Mouse (Mus musculus) lung, adult 18-20 months (tissue): ENCODE measurements at regions not wholly inside any gene's neighbourhood (a gene's known extent, or its start where the extent isn't known, plus 50 kb on each side); places are given as distances from the start of the nearest gene placed in this dataset.

ENCODE experiments used
- DNase-seq, 2 experiments: peaks; one replicate each; pipeline ENCODE4 v3.0.0; 2022; ENCODE audit warnings: mixed read lengths in 2 of 2

DNA sequence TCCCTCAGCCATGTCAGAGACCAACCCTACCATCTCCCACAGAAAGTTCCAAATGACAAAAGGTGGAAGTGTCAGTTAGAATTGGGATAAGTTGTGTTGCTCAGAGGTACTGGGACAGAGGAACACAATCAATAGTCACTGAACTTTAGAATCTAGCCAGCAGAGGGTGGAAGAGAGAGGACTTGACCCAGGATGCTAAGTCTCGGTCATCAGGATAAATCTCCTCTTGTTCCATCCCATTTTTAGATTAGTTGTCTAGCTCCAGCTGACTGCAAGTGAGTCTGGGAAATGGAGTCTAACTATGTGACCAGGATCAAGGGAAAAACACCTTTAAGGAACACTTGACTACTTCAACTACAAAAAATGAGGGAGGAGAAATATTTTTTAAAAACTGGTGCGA, 91.5 kb downstream of the Fam84b start:
- DNase-seq, result peak in 1 of 2 experiments; percentile 33

DNA sequence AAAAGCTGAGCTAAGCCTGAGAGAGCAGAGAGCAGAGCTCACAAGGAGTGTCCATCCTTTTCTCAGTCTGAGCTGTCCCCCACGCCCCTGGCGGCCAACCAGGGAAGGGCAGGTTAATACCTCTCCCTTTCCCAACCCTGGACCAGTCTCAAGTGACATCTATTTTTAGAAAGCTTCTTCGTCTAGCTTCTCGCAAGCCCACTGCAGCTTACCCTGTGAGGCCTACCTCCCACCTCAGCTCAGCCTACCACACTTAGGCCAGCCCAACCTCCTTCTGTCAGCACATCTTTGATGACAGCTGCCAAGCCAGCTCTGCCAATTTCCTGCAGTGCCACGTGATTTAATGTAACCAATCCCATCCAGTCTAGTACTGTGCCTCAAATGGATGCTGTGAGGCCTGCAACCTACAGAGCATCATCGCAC, 93.6 kb downstream of the Fam84b start:
- peak; percentile 54 to 61 for DNase-seq

DNA sequence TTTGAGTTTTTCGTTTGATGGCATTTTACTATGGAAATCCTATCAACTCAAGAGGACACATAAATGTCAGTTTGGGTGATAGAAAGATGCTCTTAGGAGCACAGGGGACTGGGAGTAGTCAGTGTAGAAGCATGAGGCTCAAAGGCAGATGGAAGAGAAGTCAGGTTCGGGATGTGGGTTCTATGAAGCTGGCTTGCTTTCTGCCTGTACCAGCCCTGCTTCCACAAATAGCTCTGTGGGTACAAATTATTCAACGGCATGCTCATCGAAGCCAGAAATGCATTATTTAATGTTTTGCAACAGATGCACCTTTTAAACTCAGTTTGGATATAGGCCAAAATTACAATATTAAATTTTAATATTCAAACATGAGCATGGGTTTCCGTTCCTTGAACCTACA, 99.3 kb downstream of the Fam84b start:
- no peak for DNase-seq

DNA sequence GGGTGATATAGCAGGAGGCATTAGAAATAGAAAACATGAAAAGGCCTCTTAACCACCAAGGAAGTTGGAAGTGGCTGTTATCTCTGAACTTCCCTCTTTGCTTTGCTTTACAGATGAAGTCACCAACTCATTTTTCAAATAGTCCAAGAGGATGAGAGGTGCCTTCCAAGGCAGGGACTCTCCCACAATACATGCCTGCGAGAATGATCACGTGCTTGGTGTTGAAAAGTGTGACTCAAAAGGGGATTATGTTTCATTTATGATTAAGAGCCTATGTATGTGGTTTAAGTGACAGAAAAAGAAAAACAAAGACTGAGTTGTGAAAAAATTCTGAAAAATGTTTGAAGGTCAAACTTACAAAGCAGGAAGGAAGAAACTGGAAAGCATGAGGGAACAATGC, 114.0 kb downstream of the Fam84b start:
- DNase-seq, result no peak

DNA sequence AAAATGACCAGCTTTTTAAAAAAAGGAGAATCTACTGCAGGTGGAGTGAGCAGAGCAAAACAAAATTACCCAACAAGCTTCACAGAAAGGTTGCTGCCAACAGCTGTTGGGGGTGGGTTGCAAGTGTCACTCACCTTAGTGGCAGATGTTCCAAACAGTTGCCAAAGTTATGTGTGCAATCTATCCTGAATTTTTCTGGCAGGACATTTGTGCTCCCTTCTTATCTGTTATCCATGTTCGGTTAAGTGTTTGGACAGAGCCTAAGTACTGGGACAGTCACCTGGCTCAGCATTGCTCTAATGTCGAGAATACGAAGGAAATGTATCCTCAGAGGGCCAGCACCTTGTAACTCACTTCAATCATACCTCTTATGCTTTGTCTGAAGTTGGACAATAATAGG, 115.3 kb downstream of the Fam84b start:
- no peak for DNase-seq

DNA sequence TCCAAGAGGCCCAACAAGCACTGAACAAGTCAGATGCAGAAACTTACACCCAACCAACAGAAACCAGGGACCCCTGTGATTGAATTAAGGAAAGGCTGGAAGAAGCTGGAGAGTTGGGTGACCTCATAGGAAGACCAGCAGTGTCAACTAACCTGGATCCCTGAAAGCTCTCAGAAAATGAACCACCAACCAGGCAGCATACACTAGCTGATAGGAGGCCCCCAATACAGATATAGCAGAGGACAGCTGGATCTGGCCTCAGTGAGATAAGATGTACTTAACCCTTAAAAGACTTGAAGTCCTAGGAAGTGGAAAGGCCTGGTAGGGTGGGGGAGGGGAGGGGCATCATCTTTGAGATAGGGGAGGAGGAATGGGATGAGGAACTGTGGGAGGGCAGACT, 121.2 kb downstream of the Fam84b start:
- DNase-seq, result no peak

DNA sequence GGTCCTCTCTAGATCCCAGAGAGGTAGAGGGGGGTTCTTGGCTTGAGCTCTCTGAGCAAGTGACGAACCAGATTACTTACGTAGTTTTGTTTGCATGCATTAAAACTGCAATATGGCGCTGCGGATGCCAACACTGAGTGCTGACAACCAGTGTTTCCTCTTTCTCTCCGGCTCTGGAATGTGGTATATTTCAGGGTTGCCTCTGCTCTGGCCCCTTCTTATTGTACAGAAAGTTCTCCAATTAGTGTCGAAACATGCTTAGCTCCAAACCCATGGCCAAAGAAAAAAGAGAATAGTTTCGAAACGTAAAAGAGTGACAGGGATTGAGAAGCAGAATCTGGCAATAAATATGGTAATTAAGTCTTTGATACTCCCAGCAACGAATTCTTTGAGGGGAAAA, 124.8 kb downstream of the Fam84b start:
- DNase-seq, result no peak

DNA sequence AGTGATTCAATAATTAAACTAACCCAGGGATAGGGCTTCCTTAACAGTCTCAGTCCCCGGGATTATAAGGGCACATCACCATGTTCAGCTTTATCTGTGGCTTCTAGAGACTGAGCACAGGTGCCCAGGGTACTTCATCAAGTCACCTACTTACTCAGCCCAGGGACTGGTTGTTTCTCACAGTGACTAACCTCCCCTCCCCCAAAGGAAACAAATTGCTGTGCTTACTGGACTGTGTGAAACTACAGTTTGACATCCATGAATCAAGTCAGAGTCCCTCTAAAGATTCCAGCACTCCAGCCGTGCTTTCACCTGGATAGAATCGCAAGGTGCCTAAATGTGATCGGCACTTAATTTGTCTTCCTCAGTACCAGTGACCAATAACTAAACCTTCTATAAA, 125.2 kb downstream of the Fam84b start:
- no peak for DNase-seq

DNA sequence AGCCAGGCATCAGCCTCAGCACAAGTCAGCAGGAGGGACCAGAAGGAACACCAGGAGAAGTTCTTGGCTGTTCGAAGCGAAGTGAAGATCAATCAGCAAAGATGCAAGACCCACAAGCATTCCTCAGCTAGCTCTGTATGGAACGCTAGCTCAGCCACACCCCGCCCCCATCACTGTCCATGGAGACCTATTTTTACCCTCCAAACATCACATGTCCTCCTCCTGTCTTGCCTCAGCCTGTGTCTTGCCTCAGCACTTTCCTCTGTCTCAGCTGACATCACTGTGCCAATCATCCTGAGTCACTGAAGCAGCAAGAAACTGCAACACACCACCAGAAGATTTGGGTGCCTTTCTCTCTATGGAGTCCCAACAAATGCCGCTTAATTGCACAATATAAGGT, 134.2 kb downstream of the Fam84b start:
- no peak for DNase-seq

DNA sequence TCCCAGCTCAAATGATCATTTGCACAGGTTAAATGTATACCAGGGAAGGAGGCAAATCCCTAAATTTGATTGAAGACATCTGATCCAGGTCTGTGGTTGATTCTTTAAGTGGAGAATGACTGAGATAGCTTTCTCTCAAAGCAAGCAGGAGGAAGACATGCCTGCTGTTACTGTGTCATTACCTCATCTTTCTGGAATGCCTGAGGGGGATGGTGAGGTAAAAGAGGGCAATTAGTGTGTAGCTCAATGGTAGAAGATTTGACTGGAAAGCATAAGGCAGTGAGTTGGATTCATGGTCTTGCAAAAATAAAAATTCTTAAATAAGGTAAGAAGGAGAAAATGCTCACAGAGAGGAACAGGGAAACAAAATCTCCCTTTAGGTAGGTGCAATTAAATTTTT, 144.9 kb downstream of the Fam84b start:
- DNase-seq, result no peak

DNA sequence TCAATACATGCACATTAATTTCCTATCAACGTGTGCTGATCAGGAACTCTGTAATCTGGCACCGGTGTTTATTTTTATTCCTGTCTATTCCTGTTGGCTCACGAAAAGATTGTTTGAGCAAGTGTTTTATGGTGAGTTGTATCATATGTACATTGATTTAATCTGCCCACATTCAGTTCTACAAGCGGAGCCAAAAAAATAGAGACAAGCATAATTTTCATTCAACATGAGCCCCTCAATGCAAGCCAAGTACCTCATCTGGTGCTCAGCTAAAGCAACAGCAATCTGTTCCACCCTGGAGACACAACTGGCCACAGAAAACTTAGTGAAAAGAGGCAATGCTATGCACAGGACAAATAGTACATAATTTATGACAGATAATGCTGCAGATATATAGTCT, 147.6 kb downstream of the Fam84b start:
- DNase-seq, result no peak

DNA sequence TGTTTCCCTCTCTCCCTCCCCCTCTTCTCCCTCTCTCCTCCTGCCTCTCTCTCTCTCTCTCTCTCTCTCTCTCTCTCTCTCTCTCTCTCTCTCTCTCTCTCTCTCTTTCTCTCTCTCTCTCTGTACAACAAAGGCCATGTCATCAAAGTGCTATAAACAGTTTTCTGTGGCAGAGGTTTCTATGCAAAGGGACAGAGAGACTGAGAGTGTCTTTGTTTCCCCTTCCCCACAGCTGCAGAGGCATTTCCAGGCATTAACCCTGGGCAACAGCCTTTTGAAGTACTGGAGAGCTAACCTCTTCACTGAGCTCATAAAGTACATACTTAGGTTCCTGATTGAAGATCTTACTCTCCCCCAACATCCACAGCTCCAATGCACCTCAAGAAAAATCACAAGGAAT, 152.3 kb downstream of the Fam84b start:
- no peak for DNase-seq

DNA sequence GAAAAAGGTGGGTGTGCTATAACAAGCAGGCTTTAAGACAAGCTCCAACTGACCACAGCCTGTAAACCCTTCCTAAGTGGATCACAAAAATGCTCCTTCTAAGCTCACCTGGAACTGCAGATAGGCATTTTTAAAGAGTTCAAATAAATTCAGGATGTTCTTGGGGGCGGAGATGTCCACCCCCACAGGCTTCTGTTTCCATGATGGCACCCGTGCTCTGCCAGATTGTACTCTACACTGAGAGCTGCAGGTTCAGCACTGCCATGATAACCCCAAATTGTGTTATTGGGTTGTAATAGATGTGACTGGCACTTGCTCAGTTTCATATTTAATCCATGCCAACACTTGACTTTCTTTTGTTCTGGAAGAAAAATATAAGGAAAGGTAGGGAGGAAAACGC, 158.8 kb downstream of the Fam84b start:
- DNase-seq, result no peak

DNA sequence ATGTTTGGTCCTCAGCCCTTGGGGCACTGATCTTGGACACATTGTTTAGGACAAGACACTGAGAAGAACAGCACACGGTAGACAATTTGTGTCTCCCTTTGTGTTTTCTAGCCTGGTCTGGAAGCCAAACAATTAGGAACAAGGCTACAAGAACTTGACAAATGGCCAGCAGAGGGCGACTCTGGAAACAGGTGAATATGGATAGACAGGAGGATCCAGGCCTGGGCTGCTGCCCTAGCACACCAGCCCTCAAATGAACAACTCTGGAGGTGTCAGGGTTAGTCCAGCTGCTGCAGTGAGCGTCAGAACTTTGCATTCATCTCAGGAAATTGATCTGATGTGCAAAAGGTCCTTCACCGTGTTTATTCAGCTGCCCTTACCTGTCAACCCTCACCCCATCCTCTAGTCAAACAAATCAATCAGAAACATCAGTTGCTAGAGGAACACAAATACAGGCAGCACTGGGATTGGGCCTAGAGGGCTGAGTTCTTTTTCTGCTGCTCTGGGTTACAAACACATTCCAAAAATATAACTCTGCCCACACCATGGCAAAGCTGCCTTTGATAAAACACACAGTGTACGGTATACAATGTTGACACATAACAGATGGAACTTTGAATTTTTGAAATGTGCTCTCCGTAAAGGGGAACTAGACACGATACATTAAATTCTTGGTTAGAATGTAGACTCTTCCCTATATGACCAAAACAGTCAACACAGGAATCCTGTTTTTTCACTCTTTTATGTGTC, 159.7 kb downstream of the Fam84b start:
- DNase-seq, result peak; percentile 30 to 62

DNA sequence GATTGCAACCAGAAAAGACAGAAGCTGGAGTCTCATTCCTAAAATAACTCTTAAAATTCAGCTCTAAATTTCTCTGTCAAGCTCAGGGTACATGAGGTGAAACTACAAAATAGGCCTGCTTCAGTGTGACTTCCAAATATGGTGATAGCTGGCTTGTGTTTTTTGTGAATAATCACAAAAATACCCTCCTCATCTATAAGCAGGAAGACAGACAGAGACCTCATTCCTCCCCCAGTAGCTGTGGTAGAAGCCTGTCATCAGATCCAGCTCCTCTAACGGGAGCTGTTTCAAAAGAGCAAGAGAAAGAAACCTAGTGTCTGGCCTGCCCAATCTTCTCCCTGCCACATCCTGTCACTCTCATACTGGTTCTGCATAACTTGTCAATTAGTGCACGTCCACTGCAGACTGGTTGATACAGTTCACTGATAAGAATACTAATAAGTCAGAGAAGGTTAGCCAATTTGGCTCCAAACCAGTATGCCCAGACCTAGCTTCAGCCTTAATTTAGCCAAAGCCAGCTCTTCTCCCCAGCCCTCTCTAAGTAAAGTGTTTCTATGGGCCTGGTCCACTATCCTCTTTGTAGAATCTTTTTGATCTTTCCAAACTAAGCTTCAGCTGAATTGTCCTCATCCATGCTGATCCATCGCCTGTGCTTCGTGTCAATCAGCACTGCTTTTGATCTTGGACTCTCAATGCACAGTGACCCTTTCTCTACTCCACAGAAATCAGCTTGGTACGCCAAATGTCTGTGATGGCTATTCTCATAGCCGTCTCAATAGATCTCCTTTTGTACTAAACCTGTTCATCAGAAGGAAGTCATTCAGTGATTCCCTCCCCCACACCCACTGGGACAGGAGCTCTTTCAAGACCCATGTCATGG, 160.6 kb downstream of the Fam84b start:
- DNase-seq, result no peak

DNA sequence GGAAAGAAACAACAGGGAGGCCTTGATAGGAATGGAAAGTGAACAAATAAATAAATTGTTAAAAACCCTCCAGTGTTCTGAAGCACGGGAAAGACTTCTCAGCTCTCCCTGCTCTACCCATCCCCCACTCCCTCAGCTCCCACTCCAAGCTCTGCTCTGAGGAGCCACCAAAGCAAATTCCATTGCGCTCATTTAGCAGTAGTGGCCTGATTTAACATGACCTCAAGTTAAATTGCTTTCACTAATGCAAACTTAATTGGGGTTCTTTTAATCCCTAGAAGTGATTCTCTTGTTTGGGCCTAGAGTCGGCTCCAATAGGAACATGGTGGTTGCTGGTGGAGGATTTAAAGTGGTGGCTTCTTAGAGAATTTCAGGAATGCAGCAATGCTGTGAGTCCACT, 161.4 kb downstream of the Fam84b start:
- DNase-seq, result no peak

DNA sequence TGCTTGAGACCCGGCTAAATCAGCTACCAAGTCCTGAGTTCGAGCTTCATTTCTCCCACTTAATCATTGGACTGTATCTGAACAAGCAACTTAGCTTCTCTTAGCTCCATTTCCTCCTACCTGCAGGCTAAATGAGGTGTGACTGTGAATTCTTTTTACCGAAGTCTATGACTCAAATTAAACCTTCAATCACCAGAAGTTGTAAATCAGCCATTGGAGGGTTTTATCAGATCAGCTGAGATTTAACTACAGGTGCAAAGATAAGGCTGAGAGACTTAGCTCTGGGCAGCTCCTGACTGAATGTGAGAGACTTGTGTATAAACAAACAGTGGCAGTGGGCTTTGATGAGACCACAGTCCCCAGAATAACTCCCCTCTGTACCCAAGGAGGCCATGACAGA, 176.2 kb downstream of the Fam84b start:
- no peak for DNase-seq

DNA sequence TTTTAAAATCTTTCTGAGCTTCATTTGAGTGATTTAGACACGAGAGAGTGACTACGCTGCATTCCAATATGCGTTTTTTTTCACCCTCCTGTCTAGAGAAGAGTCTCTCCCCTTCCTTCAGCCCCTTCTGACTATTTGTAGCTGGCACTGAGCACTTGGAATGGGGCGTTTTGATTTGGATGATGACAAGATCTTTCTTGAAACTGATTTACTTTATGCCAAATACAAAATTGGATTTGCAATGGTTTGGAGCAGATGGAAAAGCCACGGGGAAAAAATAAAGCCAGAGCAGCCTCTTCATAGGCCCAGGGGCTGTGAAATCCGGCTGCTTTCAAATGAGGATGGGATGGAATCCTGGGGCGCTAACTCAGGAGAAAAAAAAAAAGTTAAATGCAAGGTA, 196.0 kb downstream of the Fam84b start:
- DNase-seq, result no peak

DNA sequence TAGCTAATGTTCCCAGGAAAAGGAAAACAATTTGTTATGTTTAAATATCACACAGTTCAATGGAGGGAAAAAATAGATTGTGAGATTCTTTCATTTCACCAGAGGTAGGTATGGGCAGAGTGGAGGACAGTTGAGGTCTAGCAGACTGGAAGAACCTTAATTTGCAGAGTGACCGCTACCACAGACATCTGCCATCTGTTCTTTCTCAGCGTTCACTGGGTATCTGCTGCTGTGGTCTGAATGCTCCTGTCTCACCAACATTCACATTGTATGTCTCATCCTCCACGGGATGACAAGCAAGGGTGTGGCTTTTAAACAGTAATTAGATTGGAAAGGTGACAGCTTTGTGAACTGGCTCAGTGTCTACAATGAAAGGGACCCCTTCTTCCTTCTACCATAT, 198.5 kb downstream of the Fam84b start:
- DNase-seq, result no peak

DNA sequence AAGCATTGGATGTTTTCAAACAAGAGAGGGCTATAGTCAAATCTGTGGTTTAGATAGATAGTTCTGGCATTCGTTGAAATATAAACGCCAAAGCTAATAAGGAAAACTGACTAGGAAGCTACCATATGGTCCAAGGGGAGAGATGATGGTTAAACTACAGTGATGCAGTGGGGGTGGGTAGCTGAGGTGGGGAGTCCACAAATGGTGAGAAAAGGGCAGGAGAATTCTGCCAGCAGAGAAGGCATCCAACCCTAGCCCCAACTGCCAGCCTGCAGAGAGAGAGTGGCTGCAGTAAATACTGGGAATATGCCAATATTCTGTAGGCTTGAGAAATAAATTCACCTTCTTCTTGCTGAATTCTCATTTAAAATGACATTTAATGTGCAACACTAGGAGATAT, 204.3 kb downstream of the Fam84b start:
- DNase-seq, result no peak

DNA sequence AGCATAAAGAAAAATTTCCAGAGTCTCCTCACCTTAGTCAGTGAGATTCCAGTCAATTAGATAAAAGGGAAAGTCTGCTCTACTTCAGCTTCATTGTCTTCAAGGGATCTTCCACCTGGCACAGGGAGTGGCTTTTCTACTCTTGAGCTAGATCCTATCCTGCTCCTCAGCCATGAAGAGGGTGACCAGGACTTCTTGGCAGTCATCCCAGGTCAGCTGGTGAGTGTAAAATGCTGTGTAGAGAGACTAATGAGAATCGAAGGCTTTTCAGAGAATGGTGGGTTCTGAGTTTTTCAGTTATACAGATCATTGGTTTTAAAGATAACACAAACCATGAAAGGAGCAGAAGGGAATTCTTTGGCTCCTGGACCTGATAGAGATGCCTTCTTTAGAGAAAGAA, 211.8 kb downstream of the Fam84b start:
- no peak for DNase-seq

DNA sequence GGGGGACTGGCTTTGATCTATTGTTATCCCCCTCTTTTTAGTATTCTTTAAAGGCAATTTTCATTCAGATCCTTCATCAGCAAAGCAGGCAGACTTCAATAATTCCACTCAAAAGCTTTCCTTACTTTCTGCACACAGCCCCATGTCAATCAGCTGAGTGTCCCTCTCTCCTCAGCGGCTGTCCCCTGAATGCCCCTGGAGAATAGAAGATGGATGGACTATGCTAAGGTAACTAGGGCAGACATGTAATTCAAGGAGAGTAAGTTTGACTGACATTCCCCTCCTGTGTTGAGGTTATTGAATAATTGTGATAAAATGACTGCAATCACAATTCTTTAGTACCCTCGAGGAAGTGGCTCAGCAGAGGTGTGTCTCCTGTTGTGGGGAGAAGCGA, 220.1 kb downstream of the Fam84b start:
- no peak for DNase-seq

DNA sequence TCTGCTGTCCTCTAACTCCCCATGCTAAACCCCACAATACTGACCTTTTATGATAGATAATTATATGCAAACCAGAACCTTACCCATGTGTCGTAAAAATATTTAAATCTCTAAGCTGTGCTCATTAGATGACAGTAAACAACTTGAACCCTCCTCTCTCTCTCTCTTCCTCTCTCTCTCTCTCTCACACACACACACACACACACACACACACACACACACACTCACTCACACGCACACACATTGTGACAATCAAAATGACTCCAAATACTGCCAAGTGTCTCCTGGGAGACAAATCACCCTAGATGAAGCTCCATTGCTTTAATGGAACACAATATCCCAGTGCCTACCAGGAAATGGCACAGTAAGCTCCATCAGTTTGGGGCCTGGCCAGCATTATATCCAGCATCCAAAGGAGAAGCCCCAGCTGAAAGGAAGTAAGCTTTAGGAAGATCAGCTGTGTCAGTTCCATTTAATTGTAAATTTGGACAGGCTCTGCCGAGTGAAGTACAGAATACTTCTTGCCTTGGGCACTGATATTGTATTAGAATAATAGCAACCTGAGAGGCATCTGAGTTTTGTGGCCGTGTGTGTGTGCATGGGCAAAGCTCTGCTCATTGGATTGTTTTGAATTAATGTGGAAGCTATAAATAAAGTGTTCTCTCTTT, 220.7 kb downstream of the Fam84b start:
- DNase-seq, result no peak
